Mouse (Mus musculus): ENCODE measurements around the gene Cacna2d1. TPM values are rescaled to one million over a fixed set of nuclear protein-coding genes. Genes with fewer than 3 reads are reported as not detected.

Gene Cacna2d1
- polyA plus RNA-seq, 1 experiment = 184 TPM

DNA sequence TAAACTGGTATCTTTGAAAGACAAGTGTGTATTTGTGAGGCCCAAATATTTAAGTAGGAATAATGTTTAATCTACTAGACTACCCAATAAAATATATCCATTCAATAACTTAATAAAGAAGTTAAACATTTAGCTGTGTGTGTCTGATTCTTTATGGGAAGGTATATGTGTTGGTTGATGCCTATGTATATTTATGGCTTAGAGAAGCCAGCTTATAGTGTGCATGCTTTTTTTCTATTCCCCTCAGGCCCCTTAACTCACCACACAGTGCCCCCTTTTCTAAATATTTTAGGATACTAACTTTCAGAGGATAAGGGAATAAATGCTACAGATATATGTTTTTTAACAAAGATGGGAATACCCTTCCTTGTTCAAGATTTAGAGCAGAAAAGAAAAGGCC lies 128.8 kb downstream of the Cacna2d1 start:
- H3K4me1 ChIP-seq (ENCODE audit: control insufficient read depth, insufficient read depth, low read length) = no peaks in the 10 kb centered on the region
- no peak overlapping the region for H3K4me3 ChIP-seq (ENCODE audit: insufficient read depth, low read depth, low read length)
- no peak overlapping the region for H3K27ac ChIP-seq (ENCODE audit: insufficient read depth, low read depth, low read length)
- TF ChIP-seq CTCF (IDR thresholded peaks at IDR 0.05; ENCODE audit: insufficient read depth, low read depth, low read length) (no peak), POLR2A (IDR thresholded peaks at IDR 0.05; ENCODE audit: insufficient read depth, low read depth, low read length) (no peak)

DNA sequence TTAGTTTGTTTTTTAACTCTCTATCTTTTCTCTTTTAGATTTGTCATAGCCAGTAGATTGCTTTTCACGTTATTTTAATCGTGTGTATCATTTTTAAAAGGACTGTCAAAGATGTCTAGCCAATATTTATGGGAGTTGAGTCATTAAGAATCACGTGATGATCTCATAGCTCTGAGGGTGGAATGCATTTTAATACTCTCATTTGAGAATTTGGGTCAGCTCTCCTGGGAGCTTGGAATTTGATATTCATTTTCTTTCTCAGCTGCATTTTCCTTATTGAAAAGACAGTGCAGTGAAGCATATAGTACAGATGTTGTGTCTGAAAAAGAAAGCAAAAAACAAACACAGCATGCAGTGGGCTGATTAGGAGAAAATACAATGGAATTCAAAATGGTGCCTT lies 129.5 kb downstream of the Cacna2d1 start:
- no peak overlapping the region for H3K4me3 ChIP-seq (ENCODE audit: insufficient read depth, low read depth, low read length)
- no peaks in the 10 kb centered on the region for H3K4me1 ChIP-seq (ENCODE audit: control insufficient read depth, insufficient read depth, low read length)
- TF ChIP-seq CTCF (IDR thresholded peaks at IDR 0.05; ENCODE audit: insufficient read depth, low read depth, low read length) (no peak), POLR2A (IDR thresholded peaks at IDR 0.05; ENCODE audit: insufficient read depth, low read depth, low read length) (no peak)
- 58% methylated on average over 3 of the region's 3 CpGs for WGBS
- no peak overlapping the region for H3K27ac ChIP-seq (ENCODE audit: insufficient read depth, low read depth, low read length)

DNA sequence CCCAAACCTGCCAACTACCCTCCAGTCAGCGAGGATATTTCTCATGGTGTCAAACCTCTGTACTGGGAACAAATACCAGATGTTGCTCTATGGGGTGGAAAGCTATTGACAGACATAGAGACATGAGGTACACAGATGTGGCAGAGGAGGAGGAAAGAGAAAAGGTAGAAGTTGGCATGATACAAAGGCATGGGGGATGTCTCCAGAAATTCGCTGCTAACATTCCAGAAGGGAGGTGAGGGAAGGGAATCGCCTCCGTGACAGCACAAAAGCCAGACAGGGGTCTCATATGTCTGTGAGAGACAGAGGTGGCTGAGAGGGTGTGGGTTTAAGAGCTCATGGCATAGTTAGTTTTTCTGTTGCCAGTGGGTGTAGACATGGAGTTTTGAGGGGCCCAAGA lies 131.3 kb downstream of the Cacna2d1 start:
- H3K4me3 ChIP-seq (ENCODE audit: insufficient read depth, low read depth, low read length) = no peak overlapping the region
- H3K4me1 ChIP-seq (ENCODE audit: control insufficient read depth, insufficient read depth, low read length) = no peaks in the 10 kb centered on the region
- WGBS = 88% methylated on average over 4 of the region's 4 CpGs
- no peak for TF ChIP-seq POLR2A (IDR thresholded peaks at IDR 0.05; ENCODE audit: insufficient read depth, low read depth, low read length)
- no peak for TF ChIP-seq CTCF (IDR thresholded peaks at IDR 0.05; ENCODE audit: insufficient read depth, low read depth, low read length)
- H3K27ac ChIP-seq (ENCODE audit: insufficient read depth, low read depth, low read length) = no peak overlapping the region

DNA sequence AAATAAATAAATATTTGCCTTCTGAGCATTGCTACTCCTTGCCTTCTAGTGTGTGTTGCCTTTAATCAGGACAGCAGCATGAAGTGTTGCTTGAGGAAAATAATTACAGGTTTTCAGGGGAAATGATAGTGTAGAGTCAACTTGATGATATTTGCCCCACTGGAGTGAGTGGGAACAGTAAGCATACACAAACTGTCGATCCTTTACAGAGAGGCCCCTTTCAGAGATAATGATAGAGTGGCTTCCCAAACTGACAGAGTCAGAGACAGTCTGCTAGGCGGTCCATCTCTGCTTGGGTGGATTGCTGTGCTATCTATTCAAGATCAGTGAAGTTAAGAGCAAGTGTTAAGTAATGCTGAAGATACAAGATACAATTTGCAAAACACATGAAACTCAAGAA lies 147.8 kb downstream of the Cacna2d1 start:
- 20% methylated on average over 2 of the region's 2 CpGs for WGBS
- H3K4me1 ChIP-seq (ENCODE audit: control insufficient read depth, insufficient read depth, low read length) = no peaks in the 10 kb centered on the region
- H3K4me3 ChIP-seq (ENCODE audit: insufficient read depth, low read depth, low read length) = no peak overlapping the region
- no peak for TF ChIP-seq POLR2A (IDR thresholded peaks at IDR 0.05; ENCODE audit: insufficient read depth, low read depth, low read length)
- TF ChIP-seq CTCF (IDR thresholded peaks at IDR 0.05; ENCODE audit: insufficient read depth, low read depth, low read length) = no peak
- no peak overlapping the region for H3K27ac ChIP-seq (ENCODE audit: insufficient read depth, low read depth, low read length)

DNA sequence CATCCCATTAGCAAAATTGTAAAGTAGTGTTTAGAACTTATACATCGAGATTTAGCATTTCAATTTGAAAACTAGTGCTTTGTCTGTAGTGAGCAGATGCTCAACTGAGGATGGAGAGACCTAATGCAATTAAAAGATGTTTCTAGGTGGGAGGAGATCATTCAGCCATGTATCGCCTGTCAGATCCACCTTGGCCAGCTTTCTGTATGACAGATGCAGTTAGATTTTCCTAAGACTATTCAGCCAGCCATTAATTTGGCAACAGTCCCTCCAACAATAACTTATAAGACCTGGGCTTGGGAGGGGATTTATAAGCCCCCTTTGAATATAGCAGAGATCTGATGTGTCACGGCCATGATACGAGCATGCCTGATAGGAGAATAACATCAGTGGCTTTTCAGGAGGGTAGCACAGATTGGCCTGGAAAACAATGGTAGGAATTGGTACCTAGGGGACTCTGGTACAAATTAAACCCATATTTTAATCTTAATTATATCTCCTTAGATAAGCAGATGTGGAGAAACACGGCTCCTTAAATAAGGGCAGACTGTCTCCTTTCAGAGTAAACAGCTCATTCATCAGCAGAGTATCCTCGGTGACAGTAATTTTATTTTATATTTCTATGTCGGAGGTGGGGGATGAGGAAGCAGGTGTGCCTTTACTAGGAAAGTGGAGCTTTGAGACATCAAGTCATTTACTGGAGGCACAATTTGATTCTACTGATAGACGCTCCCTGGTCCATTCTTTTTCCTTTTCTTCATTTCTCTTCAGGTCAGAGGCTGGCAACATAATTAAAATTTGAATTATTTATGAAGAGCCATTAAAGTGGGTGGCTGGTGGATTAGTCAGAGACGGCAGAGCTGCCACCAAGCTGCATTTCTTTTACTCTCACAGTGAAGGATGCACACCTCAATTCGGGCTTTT lies 152.8 kb downstream of the Cacna2d1 start:
- Histone ChIP-seq H3K27ac (ENCODE audit: insufficient read depth, low read depth, low read length) (no peak overlapping the region), H3K4me1 (ENCODE audit: control insufficient read depth, insufficient read depth, low read length) (peaks cover 1% of the 10 kb centered on the region; the same call in 1 of the 2 replicates), H3K4me3 (ENCODE audit: insufficient read depth, low read depth, low read length) (no peak overlapping the region)
- TF ChIP-seq POLR2A (IDR thresholded peaks at IDR 0.05; ENCODE audit: insufficient read depth, low read depth, low read length) (no peak), CTCF (IDR thresholded peaks at IDR 0.05; ENCODE audit: insufficient read depth, low read depth, low read length) (no peak)
- WGBS = 53% methylated on average over 10 of the region's 10 CpGs

DNA sequence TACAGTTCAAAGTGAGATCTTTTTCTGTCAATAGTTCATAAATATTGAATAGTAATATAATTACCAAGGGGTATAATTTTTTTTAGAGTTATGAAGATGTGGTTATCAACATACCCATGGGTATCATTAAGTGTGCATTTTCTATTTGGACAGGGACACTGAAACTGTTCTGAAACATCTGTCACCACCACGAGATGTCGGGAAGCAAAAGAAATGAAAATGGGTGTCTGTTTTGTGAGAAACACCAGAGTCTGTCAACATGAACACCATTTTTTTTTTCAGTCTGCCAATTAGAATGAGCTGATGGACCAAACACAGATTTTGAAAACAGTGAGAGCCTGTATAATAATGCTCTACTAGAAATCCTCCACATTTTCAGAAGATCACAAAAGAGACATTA lies 153.5 kb downstream of the Cacna2d1 start:
- TF ChIP-seq POLR2A (IDR thresholded peaks at IDR 0.05; ENCODE audit: insufficient read depth, low read depth, low read length) = no peak
- no peak for TF ChIP-seq CTCF (IDR thresholded peaks at IDR 0.05; ENCODE audit: insufficient read depth, low read depth, low read length)
- no peak overlapping the region for H3K4me3 ChIP-seq (ENCODE audit: insufficient read depth, low read depth, low read length)
- peaks cover 5% of the 10 kb centered on the region; the same call in 1 of the 2 replicates for H3K4me1 ChIP-seq (ENCODE audit: control insufficient read depth, insufficient read depth, low read length)
- no peak overlapping the region for H3K27ac ChIP-seq (ENCODE audit: insufficient read depth, low read depth, low read length)
- WGBS = 80% methylated on average over 2 of the region's 2 CpGs

DNA sequence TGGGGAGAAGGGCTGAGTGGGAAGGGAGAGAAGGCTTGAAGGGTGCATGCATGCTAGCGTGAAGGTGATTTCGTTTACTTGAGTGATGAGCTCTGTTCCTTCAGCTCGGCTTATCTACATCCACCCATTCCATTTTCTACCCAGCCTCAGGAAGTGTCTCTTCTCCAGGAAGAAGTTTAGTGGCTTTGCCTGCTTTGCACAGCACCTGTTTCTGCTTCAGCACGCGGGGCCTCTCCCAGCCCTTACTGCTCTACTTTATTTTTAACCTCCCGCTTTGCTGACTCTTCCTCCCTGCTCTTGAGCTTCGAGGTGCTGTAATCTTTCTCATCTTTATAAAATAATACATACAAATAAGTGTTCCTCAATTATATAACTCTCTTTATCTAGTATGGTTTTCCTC lies 158.0 kb downstream of the Cacna2d1 start:
- Histone ChIP-seq H3K27ac (ENCODE audit: insufficient read depth, low read depth, low read length) (no peak overlapping the region), H3K4me3 (ENCODE audit: insufficient read depth, low read depth, low read length) (no peak overlapping the region), H3K4me1 (ENCODE audit: control insufficient read depth, insufficient read depth, low read length) (peaks cover 7% of the 10 kb centered on the region; the same call in 1 of the 2 replicates)
- WGBS = 57% methylated on average over 7 of the region's 7 CpGs
- no peak for TF ChIP-seq CTCF (IDR thresholded peaks at IDR 0.05; ENCODE audit: insufficient read depth, low read depth, low read length)
- no peak for TF ChIP-seq POLR2A (IDR thresholded peaks at IDR 0.05; ENCODE audit: insufficient read depth, low read depth, low read length)

DNA sequence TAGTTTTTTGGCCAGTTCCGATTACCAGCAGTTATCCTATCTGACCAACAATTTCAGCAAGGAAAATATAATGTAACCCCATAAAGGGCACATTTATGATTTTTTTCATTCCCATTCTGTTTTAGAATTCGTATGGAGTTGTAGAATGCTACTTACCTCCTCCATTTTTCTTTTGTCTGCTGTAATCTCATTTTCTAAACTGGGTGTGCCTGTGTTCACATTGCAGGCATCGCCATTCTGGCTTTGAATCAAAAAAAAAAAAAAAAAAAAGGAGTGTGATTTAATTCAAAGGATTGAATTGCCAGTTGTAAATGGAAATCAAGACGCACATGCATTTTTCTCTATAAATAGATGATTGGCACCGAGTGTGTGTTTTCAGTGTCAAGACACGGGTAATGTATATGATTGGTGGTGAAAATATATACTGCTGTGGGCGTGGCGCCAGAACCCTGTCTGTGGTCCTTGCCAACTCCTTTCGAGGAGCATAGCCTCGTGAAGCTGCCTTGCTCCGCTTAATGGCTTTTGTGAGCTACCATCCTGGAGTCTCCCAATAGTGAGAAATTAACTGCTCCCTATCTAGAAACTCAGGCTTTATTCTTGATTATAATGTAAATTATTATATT lies 158.7 kb downstream of the Cacna2d1 start:
- Histone ChIP-seq H3K27ac (ENCODE audit: insufficient read depth, low read depth, low read length) (no peak overlapping the region), H3K4me3 (ENCODE audit: insufficient read depth, low read depth, low read length) (no peak overlapping the region), H3K4me1 (ENCODE audit: control insufficient read depth, insufficient read depth, low read length) (peaks cover 7% of the 10 kb centered on the region; the same call in 1 of the 2 replicates)
- WGBS = 52% methylated on average over 11 of the region's 11 CpGs
- TF ChIP-seq CTCF (IDR thresholded peaks at IDR 0.05; ENCODE audit: insufficient read depth, low read depth, low read length) (no peak), POLR2A (IDR thresholded peaks at IDR 0.05; ENCODE audit: insufficient read depth, low read depth, low read length) (no peak)

DNA sequence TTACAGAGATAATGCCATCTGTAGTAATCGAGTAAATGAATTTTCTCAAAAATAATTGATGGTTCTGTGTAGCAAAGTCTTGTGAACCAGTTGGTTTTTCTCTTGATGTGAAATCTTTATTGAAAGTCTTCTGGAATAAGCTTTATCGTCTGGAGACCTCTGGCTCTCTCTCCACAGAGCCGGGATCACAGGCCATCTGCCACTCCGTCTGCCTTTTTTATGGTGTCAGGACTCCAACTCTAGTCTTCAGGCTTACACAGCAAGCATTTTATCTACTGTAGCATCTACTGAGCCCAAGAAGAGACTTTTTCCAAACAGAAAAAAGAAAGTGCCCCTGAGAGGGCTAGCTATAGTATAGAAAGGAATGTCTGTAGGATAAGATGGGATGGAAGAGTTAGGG lies 160.9 kb downstream of the Cacna2d1 start:
- no peak overlapping the region for H3K27ac ChIP-seq (ENCODE audit: insufficient read depth, low read depth, low read length)
- no peak overlapping the region for H3K4me3 ChIP-seq (ENCODE audit: insufficient read depth, low read depth, low read length)
- no peak for TF ChIP-seq POLR2A (IDR thresholded peaks at IDR 0.05; ENCODE audit: insufficient read depth, low read depth, low read length)
- no peak for TF ChIP-seq CTCF (IDR thresholded peaks at IDR 0.05; ENCODE audit: insufficient read depth, low read depth, low read length)
- peaks cover 7% of the 10 kb centered on the region; the same call in 1 of the 2 replicates for H3K4me1 ChIP-seq (ENCODE audit: control insufficient read depth, insufficient read depth, low read length)
- WGBS = 88% methylated on average over 4 of the region's 4 CpGs
